Mouse (Mus musculus): ENCODE measurements around the gene Kdm4a. TPM values are rescaled to one million over a fixed set of nuclear protein-coding genes. Genes with fewer than 3 reads are reported as not detected.

Gene Kdm4a
- 7.1 TPM for polyA plus RNA-seq (2014; fragmentation: Illumina TruSeq; extraction: RNeasy Lipid Tissue Mini Kit (QIAGEN cat#74804))

GRCm38 (mm10) chr4:118179467-118180300, at the start of gene Kdm4a:
Kdm4a (minus strand) TSS chr4:118180043.

GRCm38 (mm10) chr4:118134485-118135365, 45.1 kb downstream of the Kdm4a start, which contains the start of gene St3gal3:
St3gal3 (minus strand) TSS chr4:118134914.

Other genes starting within 250 kb of the Kdm4a start
- gene St3gal3, start 45.1 kb downstream of the Kdm4a start, polyA plus RNA-seq (2014; fragmentation: Illumina TruSeq; extraction: RNeasy Lipid Tissue Mini Kit (QIAGEN cat#74804)), result 1.8 TPM
- gene Ptprf, start 111.4 kb upstream of the Kdm4a start, polyA plus RNA-seq (2014; fragmentation: Illumina TruSeq; extraction: RNeasy Lipid Tissue Mini Kit (QIAGEN cat#74804)), result 2.6 TPM
- 0.88 TPM for gene Szt2, start 229.2 kb upstream of the Kdm4a start, polyA plus RNA-seq (2014; fragmentation: Illumina TruSeq; extraction: RNeasy Lipid Tissue Mini Kit (QIAGEN cat#74804))
- gene Med8, start 229.3 kb upstream of the Kdm4a start, polyA plus RNA-seq (2014; fragmentation: Illumina TruSeq; extraction: RNeasy Lipid Tissue Mini Kit (QIAGEN cat#74804)), result 32.3 TPM
- 27.4 TPM for gene Elovl1, start 248.1 kb upstream of the Kdm4a start, polyA plus RNA-seq (2014; fragmentation: Illumina TruSeq; extraction: RNeasy Lipid Tissue Mini Kit (QIAGEN cat#74804))